Mouse (Mus musculus): ENCODE measurements around the gene Mxd1.

Gene Mxd1

DNA sequence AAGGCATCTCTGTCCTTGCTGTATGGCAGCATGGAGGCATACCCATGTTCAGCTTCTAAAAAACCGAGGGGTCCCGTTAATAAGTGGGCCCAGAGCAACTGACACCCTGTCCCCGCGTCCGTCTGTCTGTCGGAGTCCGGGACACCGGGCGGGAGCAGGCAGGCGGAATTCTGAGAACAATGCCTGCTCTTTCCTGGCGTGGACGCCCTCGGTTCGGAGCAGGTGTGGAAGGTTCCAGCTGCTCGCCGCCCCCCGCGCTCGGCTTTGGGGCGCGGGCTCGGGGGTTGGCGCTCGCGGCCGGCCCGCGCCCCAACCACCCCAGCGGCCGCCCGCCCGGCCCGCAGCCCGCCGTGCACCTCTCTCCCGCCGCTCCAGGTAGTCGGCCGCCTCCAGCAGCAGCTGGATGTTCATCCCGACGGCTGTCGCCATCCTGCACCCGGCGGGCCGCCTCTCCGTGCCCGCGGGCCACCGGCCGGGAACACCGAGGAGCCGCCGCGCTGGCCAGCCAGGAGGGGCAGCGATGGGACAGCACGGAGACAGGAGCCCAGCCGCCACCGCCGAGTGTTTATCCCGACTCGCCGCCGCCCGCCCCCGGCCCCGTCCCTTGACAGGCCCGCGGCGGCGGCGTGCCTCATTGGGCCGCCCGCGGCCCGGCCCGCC, at the start of gene Mxd1:
Gene Mxd1 (minus strand): TSS at position 582 of the 660 bp plus-strand sequence.
- no peak for DNase-seq (ENCODE audit: low spot score in 2 of 2)

DNA sequence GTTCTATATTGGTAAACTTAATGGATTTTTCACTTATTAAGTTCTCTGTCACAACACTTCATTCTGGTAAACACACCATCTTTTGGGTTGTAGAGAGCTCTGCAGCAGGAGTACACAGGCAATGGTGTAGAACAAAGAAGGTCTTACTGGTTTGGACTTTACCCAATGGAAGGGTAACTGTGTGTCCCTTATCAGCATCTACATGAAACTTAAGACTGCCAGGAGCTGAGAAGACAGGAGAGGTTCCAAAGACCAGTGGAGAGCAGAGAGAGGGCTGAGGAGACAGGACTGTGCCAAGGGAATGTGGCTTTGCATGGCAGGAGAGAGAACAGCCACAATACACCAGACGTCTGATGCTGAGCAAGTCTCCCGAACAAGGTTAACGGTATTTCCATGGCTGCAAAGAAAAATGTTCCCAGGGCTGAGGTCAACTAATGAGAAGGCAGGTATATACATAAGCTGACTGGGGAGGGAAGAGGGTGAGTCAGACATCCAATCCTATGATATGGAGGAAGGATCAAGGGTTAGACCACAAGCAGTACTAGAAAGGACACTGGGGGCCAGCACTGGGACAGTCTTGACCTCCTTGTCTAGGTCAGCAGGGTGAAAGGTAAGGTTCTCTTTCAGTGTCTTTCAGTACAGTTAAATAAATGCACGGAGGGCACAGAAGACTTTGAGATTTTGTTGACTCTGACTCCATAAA, 39.3 kb upstream of the Mxd1 start:
- DNase-seq (ENCODE audit: low spot score in 2 of 2), result no peak

DNA sequence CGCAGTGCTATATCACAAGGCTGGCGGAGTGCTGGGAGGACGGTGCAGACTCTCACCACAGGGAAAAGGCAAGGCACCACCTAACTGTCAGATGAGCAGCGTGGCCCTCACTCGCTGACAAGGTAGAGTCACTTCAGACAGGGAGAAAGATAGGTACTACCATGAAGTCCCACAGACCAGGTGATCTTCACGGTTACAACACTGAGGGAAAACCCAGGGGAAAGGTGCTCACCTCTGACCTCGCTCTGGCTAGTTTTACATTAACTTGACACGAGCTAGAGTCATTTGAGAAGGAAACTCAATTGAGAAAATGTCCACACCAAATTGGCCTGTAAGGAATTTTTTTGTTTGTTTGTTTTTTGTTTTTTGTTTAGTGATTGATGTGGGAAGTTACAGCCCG, 33.6 kb upstream of the Mxd1 start:
- no peak for DNase-seq (ENCODE audit: low spot score in 2 of 2)

DNA sequence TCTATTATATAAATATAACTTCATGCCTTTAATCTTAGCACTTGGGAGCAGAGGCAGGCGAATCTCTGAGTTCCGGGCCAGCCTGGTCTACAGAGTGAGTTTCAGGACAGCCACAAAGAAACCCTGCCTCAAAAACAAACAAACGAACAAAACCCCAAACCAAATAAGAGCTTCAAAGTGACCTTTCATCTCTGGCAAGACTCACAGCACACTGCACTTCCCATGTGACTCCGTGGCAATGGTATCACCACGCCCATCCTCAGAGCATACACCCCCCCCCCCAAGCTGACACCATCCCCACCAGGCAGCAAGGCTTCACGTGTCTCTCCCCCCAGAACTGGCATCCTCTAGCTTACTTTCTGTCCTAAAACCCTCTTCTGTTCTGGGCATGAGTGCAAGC, 28.9 kb upstream of the Mxd1 start:
- no peak for DNase-seq (ENCODE audit: low spot score in 2 of 2)

DNA sequence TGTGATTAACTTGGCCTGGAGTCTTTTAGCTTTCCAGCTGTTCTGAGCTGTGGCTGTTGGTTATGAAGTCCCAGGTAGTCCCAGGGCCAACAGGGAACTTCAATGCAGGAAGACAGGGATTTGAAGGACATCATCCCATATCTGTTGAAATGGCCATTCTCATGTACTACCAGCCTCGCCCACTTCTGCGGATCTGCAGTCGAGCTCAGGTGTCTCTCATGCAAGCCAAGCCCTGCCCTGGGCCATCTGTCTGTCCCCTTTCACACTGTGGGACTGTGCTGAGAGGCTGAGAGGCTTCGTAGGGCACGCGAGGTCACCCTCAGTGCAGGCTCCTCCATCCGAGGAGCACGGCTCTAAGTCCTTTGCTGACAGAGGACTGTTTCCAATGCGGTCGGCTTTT, 27.3 kb upstream of the Mxd1 start:
- DNase-seq (ENCODE audit: low spot score in 2 of 2), result no peak

DNA sequence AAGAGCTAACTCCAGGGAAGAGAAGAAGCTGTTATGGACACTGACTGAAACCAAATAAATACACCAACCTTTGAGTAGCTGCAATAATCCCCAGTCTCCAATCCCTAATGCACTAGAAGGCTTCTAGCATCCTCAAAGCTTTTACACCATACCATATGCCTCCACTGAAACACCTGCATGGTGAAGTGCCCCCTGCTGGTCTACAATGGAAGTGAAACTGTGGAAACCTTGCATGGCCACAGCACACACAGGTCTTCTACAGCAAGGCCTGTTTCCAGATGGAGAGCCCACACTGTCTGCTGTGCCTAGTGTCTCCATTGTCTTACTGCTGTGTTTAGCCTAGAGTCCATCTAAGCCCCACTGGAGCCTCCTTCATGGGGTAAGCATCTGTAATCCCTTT, 25.5 kb upstream of the Mxd1 start:
- DNase-seq (ENCODE audit: low spot score in 2 of 2), result peak; percentile 17 to 37

DNA sequence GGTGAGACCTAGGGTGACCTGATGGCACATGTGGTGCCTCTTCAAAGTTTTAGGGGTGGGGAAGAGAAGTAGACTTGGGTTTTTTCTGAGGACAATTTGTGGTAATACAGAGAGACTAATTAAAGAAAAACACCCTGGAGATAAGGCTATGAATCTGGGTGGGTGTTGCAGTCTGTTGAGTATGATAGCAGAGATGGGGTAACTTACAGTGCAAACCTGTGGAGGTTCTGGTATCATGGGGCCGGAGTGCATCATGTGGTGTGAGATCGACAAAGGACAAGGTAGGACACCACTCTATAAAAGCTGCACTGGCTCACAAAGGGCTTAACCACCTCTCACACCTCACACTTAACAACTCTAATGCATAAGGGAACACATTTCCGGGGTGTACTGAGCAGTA, 20.7 kb upstream of the Mxd1 start:
- no peak for DNase-seq (ENCODE audit: low spot score in 2 of 2)

DNA sequence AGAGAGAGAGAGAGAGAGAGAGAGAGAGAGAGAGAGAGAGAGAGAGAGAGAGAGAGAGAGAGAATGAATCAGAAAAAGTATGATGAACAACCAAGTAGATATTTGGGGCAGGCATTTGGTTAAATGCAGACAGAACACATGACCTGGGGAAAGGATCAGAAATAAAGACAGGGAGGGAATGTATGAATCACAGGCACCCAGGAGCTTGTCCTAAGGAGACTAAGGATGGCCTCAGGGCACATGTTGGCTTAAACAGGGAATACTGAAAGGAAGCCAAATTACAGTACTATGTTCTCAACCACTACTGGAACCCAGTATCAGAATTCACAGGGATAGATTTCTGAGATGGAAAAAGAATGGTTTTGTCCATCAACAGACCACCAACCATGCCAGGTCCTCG, 18.0 kb upstream of the Mxd1 start:
- no peak for DNase-seq (ENCODE audit: low spot score in 2 of 2)

DNA sequence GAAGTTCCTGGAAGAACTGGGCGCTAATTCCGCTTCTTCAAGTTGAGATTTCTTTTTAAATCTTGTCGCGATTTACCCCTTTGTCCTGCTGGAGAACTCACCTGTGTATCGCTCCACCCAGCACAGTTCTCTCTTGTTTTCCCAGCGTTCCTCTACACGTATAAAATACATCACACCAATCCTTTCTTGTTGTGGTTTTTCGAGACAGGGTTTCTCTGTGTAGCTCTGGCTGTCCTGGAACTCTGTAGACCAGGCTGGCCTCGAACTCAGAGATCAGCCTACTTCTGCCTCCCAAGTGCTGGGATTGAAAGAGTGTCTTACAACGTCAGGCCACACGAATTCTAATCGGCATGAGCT, 15.7 kb upstream of the Mxd1 start:
- no peak for DNase-seq (ENCODE audit: low spot score in 2 of 2)

DNA sequence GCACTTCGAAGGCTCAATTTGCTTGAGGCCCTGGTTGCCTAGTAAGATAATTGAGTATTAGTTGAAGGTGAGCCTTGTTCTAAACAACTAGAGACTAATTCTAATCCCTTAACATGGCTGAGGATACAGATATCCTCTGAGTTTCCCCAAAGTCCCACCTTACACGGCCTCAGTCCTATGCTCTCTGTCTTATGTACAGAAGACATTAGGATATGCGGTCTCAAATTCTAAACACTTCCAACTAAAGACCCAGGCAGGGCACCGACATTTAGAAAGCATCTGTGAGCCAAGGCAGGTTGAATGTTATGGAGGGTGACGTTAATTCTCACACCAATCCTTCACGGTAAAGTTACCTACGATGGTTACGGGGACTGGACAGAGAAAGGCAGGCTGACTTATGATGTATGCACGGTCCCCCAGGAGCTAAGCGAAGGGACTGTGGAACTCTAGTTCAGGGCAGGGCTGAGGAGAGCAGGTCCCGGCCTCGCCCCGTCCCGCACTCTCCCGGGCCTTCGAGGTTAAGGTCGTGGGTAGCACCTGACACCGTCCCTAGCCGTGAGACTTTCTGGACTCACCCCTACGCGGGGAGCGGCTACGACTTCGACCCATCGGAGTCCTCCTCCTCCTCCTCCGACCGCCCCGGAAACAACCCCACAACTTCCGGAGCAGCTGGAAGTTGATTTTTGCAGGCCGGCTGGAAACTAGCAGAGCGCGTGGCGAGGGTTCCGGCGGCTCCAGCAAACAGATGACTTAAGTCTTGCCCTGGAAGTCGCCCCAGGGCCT, 15.1 kb upstream of the Mxd1 start, which contains the start of gene Snrnp27:
Gene Snrnp27 (minus strand): TSS at position 651 of the 783 bp plus-strand sequence.
- peak; percentile 90 to 91 for DNase-seq (ENCODE audit: low spot score in 2 of 2)

DNA sequence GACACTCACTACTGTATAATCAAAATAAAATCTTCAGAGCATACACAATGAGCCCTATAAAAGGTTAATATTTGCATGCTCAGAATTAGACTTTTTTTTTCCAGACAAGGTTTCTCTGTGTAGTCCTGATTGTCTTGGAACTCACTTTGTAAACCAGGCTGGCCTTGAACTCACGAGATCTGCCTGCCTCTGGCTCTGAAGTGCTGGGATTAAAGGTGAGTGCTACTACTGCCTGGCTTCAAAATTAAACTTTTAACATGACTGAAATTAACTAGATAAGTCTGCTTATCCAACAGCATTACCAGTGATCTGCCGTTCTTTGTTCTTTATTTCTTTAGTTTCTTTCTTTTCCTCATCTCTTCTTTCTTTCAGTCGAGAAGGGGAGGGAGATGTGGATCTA, 12.3 kb upstream of the Mxd1 start:
- no peak for DNase-seq (ENCODE audit: low spot score in 2 of 2)

DNA sequence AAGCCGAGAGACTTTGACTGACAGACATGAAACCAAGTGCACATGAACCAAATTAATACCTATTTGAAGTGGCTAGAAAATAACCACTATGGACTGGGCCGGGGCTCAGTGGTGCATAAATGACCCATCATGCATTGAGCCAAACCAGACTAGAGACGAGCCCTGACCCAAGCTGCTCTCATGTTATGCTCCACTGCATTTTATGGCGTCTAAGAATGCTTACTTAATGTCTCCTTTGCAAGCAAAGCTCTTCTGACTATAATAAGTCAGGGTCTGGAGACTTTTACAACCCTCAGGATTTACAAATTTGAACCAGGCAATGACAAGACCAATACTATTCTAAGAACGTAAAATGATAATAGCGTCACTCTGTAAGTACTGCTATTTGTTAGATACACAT, 9.4 kb upstream of the Mxd1 start:
- DNase-seq (ENCODE audit: low spot score in 2 of 2), result no peak

DNA sequence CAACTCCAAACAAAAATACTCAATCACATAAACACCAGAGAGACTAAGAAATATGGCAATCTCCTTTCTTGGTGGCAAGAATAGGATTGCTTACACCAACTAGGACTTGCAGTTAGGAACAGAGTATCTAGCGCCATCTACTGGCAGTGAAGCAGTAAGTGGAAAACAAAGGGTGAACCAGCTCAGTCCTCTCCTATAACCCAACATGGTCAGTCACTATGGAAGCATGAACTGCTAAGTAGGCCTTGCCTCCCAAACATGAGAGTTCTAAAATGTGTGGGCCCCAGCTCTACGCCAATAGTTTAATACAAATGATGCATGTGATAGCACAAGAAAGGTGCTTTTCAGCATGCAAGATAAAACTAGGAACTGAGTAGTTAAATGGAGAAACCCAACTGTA, 1.9 kb upstream of the Mxd1 start:
- DNase-seq (ENCODE audit: low spot score in 2 of 2), result peak; percentile 26 to 34

DNA sequence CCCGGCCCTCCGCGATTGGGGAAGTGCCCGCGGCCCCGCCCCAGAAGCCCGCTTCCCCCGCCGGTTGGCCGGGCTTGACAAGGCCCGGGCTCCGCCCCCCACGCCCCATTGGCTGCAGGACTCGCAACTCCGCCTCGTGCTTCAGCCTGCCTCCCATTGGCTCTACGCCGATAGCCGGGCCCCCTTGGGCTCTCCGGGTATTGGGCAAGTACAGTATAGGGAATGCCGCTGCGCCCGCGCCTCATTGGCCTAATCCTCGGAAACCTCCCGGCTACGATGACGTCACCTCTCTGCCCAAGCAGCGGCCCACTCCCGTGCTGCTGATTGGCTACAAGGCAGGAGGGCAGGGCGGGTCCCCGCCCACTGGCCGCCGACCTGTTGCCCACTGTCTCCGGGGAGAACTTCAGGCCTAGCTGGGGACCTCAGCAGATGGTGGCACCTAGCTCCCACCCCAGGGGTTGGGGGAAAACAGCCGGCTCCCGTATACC, 323 bp upstream of the Mxd1 start:
- peak; percentile 99 to 100 for DNase-seq (ENCODE audit: low spot score in 2 of 2)

DNA sequence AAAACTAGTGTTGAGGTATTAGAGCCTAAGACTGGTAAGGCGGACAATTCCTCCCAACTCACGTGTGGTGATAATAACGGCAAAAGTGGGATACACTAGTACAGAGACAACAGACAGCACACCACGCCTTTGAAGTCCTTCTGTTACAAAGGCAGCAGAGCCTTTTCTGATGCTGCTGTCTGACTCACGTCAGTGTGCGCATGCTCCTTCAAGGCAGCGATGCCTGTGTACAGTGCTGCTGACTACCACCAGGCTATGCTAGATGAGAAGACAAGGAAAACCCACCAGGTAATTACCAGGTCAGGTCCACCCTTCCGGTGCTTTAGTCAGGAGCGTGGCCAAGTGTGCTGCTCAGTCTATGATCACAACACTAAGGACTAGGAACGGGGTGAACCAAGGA, 1.9 kb downstream of the Mxd1 start:
- no peak for DNase-seq (ENCODE audit: low spot score in 2 of 2)

DNA sequence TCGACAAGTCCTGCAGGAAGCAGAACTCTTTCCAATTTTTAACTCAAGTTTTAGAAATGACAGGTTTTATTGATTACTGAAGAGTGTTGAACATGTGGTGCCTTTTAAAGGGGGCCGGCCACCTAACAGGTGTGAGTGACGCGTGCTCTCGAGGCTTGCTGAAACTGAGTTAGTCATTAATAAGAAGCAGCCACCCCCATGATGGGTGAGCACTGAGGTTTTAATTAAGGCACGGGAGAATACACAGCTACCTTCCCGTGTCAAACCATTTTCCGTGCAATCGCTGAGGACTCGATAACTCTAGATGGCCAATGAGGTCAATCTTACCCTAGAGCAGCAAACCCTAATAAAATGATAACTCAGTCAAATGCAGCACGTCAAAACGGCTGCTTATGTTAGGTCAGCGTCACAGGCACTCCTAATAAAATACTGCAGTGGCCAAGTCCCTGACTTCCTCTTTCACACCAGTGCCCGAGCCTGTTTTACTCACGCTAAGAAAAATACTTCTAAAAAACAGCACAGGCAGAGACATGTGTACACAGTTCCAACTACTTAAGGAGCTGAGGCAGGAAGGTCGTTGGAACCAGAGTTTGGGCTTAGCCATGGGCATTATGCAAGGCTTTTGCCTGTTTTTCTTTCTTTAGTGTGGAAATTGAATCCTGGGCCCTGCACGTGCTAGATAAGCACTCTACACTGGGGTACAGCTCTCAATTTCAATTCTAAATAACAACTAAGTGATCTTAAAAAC, 3.2 kb downstream of the Mxd1 start:
- DNase-seq (ENCODE audit: low spot score in 2 of 2), result no peak

DNA sequence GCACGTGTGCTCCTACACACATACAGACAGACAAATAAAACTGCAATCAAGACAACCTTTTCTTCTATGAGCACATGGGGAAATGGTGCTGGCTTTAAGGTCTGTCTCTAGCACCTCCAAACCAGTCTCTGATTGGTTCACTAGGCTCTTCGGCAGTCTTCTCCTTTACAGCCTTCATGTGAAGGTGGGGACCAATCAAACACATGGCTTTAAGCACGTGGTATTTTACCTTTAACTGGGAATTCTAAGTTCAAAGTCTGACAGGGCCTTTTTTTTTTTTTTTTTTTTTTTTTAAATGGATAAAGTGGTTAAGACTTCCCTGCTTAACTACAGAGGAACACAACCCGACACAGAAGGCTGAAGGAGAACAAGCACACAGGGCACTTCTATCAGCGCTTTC, 3.9 kb downstream of the Mxd1 start:
- DNase-seq (ENCODE audit: low spot score in 2 of 2), result no peak

DNA sequence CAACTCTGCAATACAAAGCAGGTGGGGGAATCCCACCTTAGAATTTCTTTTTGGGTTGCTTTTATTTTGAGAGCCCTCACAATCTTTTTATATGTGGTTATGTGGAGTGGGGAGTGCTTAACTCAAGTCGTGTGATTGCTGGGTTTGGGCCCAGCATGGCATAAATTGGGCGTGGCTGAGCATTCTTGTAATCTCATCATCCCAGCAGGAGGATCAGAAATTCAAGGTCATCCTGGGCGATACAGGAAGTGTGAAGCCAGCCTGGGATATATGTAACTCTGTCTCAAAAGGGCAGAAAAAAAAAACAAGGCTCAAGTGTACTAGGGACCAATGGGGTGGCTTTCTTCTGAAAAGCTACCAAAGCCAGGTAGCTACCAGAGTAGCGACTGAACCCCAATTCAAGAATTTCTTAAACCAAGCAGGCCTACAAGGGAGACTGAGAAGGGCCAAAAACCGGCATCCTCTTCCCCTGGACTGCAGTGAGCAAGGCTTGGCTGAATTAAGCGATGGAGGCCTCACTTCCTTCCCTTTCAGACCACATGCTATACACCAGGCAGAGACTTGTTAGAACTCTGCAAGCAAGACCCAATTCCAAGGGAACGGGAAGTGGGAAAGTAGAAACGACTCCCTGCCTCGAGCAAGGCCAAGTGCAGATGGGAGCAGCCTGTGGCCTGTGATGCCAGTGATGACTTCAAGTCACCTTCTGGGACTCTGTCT, 8.6 kb downstream of the Mxd1 start:
- no peak for DNase-seq (ENCODE audit: low spot score in 2 of 2)

DNA sequence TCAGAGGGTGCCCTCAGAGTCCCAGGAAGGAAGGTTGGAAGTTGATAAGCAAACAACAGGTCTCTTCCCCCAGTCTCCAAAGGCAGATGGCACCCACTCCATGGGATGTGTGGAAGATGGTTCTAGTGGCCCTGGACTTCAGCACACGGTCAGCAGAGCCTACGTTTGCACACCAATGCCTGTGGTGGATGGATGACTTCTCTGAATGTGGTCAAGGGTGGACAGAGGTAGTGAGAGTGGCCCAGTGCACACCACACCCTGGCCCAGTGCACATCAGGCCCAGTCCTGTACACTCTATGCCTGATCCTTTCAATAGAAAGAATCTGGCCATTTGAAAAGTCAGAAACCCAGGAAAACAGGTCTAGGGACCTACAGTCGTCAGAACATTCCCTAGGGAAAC, 10.5 kb downstream of the Mxd1 start:
- no peak for DNase-seq (ENCODE audit: low spot score in 2 of 2)

DNA sequence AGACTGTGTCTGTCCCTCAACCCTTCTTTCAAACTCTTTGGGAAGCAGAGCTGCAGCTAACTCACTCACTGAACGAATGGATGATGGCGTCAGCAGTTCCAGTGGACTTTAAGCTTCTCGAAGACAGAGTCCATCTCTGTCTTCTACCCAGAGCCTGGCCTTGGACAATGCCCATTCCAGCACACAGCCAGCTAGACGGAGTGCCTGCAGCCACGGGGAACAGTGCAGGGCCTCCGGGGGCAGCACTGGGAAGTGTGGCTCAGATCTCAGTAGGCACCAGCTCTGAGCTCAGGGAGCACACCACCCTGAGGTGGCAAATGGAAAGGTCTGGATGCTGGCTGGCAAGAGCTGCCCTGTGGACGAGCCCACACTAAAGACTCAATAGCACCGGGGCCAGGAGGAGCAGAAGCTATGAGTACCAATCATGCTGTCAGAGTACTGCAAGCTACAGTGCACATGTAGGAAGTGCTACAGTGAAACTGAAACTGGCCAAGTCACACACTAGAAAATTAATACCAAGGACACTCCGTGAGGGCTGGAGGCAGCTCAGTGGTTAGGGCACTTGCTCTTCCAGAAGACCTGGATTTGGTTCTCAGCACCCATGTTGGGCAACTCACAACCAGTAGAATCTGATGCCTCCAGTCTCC, 14.6 kb downstream of the Mxd1 start:
- DNase-seq (ENCODE audit: low spot score in 2 of 2), result no peak

DNA sequence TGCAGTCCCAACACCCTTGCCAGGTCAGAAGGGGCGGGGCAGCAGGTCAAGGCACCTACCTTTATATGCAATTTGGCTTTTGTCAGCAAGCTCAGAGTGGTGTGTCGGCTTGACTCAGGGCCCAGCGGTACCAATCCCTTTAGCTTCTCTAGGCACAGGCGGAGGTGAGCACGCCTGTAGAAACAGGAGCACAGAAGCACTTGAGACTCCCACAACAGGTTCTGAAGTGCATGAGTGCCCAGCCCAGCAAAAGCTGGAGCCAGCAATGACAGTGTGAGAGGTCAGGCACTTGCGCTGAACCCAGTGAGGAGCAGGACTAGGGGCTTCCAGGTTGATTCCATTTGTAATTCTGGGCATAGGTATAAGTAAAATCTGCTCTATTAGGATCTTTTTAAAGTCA, 15.9 kb downstream of the Mxd1 start:
- DNase-seq (ENCODE audit: low spot score in 2 of 2), result no peak

Measured in urinary bladder, postnatal 36 days (tissue).